Mouse (Mus musculus) layer of hippocampus, adult 18-20 months (tissue): ENCODE results near the gene Bmyc. TPM values are rescaled to one million over a fixed set of nuclear protein-coding genes. Genes with fewer than 3 reads are reported as not detected.
A peak's percentile ranks its signal among the peaks of the same experiment; 100 is the strongest.
"Not testable (repeated sequence)": the region's sequence is repeated elsewhere in the genome, so short reads cannot be mapped to it uniquely, and the experiment has no call there.

Experiments
- DNase-seq, 2 experiments: peaks; one replicate each; pipeline ENCODE4 v3.0.0; 2022; ENCODE audit warnings: low spot score in 2 of 2
- long read RNA-seq: library from polyadenylated mRNA; stranded (forward); transcript quantifications from one replicate; pipeline ENCODE4 v2.0.0, GENCODE M21; 2021
- total RNA-seq, 2 experiments: library from RNA; stranded (reverse); gene quantifications; 2 replicates each; pipeline ENCODE4 v1.2.3; 2021

The Bmyc gene
- 10 to 100 TPM; 92.5 to 96.1 TPM for total RNA-seq
- long read RNA-seq, transcript Bmyc-201 (1 exons, 983 nt), result major isoform, 75 of 75 reads
- long read RNA-seq, partial matches to known transcripts, result 0 of 75 reads
- long read RNA-seq, other reads (novel, unspliced or antisense), result 0 of 75 reads

DNA sequence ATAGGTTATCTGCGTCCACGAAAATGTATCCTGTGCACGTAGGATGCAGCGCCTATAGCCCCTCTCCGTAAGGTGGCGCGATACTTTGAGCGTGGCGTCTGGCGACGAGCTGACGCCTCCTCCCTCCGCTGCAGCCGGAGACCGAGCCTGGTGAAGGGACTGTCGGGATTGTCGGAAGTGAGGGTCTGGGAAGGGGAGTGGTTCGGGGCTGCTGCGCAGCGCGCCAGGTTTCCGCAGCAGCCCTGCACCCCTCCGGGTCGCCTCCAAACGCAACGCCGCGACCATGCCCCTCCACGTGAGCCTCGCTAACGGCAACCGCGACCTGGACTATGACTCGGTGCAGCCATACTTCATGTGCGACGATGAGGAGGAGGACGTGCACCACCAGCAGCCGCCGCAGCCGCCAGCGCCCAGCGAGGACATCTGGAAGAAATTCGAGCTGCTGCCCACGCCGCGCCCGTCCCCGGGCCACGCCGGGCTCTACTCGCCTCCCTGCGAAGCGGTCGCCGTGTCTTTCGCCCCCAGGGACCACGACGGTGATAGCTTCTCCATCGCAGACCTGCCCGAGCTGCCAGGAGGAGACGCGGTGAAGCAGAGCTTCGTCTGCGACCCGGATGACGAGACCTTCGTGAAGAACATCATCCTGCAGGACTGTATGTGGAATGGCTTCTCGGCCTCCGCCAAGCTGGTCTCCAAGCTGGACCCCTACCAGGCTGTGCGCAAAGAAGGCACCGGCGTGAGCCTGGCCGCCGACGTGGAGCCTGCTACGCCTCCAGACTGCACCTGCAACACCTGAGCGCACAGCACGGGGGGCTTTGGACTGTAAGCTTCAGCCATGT, at the start of gene Bmyc:
TSS of gene Bmyc (plus strand) at position 97 of the 839 bp plus-strand sequence.
- peak; percentile 88 to 90 for DNase-seq

GRCm38 (mm10) chr2:25657246-25657645, 49.3 kb upstream of the Bmyc start:
- DNase-seq, result no peak

- DNase-seq, result no peak
Measured at GRCm38 (mm10) chr2:25657652-25658051, 48.9 kb upstream of the Bmyc start, which contains the start of gene Lcn5. Gene Lcn5, plus strand, starts transcription at chr2:25657952.

DNA sequence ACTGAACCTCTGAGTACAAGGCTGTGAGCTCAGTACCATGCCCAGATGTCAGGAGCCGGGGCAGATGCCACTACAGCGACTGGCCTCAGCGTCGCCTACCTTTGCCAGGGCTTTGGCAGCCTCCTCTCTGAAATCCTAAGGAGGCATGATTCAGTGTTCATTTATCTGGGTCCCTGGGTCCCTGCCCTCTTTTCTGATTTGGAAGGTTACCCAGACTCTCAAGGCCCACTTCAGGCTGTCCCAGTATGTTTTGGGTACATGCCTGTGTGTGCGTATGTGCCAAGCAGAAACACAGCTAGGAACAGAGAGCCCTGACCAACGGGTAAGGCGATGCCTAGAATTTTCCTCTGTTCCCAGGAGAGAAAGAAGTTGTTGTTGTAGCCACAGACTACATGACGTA, 46.3 kb upstream of the Bmyc start:
- no peak for DNase-seq

DNA sequence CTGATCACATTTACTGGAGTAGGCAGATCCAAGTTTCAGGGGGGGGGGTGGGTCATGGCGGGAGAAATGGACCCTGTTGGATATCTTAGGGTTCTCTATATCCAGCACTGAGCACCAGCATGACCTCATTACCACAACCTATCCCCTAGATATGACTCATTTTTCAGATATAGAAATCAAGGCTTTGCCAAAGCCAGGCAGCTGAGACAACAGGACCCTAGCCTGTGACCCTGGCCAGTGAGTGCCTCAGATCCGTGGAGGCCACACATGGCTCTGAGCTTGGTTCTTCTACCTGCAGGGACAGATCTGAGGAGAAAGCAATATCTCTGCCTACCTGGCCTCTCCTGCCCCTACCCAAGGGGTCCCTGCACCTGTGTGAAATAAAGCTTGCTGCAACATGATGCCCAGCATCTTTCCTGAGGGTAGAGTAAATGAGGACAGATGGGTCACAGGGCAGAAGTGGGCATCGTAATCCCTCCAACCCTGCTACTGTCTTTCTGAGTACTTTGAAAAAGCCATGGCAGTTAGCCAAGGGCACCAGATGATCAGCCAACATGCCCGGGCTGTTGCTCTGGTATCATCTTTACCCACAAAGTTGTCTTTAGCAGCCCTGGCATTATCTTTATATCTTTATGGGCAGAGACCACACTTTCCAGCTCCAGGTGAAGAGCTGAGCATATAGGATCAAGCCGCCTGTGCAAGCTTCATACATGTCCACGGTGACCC, 45.1 kb upstream of the Bmyc start:
- no peak for DNase-seq

- DNase-seq, result peak in 1 of 2 experiments; percentile 57
Measured at GRCm38 (mm10) chr2:25663511-25663910, 43.0 kb upstream of the Bmyc start.

- DNase-seq, result no peak
Measured at GRCm38 (mm10) chr2:25664125-25664524, 42.4 kb upstream of the Bmyc start.

DNA sequence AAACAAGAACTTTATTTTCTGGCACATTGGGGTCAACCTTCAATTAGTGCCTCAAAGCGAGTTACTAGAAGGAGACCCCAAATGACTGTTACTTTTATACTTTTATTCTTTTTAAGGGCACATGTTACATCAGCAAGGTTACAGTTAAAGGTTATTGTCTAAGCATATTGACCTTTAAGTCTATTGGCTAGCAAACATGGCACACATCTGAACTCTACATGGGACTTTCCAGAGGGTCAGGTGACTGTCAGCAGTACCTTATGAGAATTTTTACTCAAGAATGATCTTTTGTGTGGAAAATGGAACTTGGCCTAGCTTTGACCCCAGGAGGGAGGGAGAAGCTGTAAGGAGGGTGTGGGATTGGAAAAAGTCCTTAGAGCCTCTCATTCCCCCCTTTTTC, 40.0 kb upstream of the Bmyc start:
- DNase-seq, result no peak

- DNase-seq, result no peak
Measured at GRCm38 (mm10) chr2:25676486-25676885, 30.1 kb upstream of the Bmyc start, which contains the start of gene Lcn6. Gene Lcn6, plus strand, starts transcription at chr2:25676786.

- no peak for DNase-seq
Measured at GRCm38 (mm10) chr2:25679559-25679958, 27.0 kb upstream of the Bmyc start.

DNA sequence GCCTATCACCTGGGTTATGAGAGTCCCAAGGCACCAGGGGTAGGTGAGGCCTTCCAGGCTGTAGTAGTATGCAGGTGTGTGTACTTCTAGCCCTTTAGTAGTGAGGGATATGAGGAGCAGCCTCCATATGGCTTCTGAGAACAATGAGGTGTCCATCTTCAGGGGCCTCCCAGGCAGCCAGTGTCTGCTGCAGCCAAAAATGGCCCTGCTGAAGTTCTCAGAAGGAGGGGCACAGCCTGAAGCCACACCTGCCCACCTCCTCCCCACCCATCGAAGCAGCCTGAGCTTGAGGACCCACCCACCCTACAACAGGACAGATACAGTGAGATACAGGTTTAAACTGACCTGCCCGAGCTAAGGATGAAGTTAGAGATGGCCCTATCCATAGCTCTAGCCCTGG, 24.1 kb upstream of the Bmyc start, which contains the start of gene Lcn10:
TSS of gene Lcn10 (plus strand) at position 301 of the 400 bp plus-strand sequence.
- DNase-seq, result no peak

- no peak for DNase-seq
Measured at GRCm38 (mm10) chr2:25686941-25687340, 19.6 kb upstream of the Bmyc start.

- peak in 1 of 2 experiments; percentile 71 for DNase-seq
Measured at GRCm38 (mm10) chr2:25694605-25695004, 11.9 kb upstream of the Bmyc start.

- no peak for DNase-seq
Measured at GRCm38 (mm10) chr2:25696951-25697350, 9.6 kb upstream of the Bmyc start.

- no peak for DNase-seq
Measured at GRCm38 (mm10) chr2:25698696-25699095, 7.8 kb upstream of the Bmyc start.

GRCm38 (mm10) chr2:25699743-25700142, 6.8 kb upstream of the Bmyc start, which contains the start of gene Obp2a:
Gene Obp2a, plus strand, starts transcription at chr2:25700043.
- DNase-seq, result not testable (repeated sequence)

- DNase-seq, result no peak
Measured at GRCm38 (mm10) chr2:25701001-25701400, 5.5 kb upstream of the Bmyc start.

DNA sequence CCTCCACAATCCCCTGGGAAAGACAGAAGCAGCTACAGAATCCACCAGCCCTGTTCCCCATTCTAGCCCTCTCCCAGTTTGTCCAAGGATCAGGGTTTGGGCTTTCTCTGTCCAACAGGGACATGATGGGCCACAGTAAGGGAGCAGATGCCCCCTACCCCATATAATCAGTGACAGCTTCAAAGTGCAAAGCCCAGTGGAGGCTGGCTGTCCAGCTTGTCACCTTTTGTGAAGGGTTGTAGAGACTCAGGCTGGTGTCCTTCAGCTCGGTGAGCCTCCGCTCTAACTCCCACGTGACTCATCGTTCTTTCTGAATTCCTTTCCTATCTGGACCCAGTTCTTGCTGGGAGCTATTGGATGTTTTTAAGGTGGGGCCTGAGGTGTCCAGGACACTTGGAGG, 2.8 kb upstream of the Bmyc start:
- no peak for DNase-seq

- peak in 1 of 2 experiments; percentile 40 for DNase-seq
Measured at GRCm38 (mm10) chr2:25708121-25708520, 1.6 kb downstream of the Bmyc start.

DNA sequence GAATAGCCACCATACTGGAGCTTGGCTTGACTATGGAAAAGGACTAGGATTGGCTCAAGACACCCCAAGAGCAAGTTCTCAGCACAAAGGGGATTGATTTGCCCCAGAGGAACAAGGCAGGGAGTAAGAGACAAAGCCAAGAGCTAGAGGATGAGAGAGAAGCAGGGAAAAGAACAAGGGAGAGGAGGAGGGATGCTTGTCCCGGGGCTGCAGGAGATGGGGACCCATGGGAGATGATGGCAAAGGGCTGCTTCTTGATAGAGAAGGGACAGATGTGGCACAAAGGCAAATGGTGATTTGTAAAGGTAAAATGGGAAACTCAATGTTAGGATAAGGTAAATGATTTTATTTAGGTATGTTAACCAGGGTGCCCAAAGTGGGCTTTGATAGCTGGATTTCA, 2.5 kb downstream of the Bmyc start:
- not testable (repeated sequence) for DNase-seq

- DNase-seq, result peak in 1 of 2 experiments; percentile 17
Measured at GRCm38 (mm10) chr2:25709791-25710190, 3.3 kb downstream of the Bmyc start.

DNA sequence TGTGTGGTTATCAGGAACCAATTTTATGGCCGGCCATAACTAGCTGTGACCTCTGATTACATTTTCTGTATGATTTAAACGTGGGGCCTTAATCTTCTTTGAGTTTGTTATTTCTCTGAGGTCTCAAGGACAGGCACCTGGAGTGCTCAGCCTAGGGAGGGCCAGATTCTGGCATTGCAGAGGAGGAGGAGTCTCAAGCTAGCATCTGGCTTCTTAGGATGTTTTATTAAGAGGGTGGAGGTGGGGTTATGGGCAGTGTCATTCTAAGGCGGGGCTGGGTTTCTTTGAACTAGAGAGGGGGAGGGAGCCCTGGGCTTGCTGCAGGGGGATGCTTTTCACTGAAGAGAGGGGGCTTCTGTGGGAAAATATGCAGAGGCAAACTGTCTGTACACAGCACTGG, 5.1 kb downstream of the Bmyc start:
- not testable (repeated sequence) for DNase-seq
